Mouse (Mus musculus): ENCODE results near the gene Peak1.

DNA sequence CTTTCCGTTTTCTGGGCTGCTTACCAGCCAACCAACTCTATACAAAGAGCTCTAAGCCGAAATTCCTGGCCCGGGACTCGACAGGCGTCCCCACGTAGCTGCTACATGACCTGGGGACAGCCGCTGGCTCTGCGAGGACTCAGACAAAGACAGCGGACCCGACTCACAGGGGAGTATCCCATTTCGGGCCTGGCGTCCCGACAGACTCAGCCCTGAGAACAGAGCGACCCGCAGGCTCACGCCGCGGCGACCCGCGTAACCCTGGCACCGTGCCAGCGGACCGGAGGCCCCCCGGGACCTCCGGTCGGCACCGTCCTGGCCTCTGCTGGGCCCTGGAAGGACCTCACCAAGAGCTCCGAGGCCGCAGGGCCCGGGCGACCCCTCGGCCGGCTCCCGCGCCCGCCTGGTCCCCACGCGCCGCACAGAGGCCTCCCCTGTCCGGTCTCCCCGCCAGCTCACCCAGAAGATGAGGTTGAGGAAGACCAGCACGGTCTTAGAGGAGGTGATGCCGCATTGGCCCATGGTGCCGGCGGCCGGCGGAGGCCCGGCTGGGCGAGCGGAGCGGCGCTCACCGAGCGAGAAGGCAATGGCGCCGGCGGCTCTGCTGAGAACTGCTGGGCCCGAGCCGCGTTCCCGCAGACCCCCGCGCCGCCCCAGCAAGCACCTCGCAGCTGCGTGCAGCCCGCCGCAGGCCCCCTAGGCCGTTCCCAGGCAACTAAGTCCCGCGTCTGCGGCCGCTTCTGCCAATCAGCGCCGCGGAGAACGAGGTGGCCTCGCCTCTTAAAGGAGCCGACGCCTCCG lies 257.3 kb downstream of the Peak1 start:
- peak; percentile 99 for TF ChIP-seq POLR2A (IDR thresholded peaks at IDR 0.05; ENCODE audit: borderline replicate concordance, extremely low read depth, insufficient read depth, insufficient read length, poor library complexity, severe bottlenecking)
- no peak for TF ChIP-seq CTCF (IDR thresholded peaks at IDR 0.05; ENCODE audit: borderline replicate concordance, extremely low read depth, insufficient read depth, insufficient read length)

Measured in brain, embryonic 14.5 days (tissue).